Mouse (Mus musculus): ENCODE data around the gene Ttc19.

Ttc19 gene

DNA sequence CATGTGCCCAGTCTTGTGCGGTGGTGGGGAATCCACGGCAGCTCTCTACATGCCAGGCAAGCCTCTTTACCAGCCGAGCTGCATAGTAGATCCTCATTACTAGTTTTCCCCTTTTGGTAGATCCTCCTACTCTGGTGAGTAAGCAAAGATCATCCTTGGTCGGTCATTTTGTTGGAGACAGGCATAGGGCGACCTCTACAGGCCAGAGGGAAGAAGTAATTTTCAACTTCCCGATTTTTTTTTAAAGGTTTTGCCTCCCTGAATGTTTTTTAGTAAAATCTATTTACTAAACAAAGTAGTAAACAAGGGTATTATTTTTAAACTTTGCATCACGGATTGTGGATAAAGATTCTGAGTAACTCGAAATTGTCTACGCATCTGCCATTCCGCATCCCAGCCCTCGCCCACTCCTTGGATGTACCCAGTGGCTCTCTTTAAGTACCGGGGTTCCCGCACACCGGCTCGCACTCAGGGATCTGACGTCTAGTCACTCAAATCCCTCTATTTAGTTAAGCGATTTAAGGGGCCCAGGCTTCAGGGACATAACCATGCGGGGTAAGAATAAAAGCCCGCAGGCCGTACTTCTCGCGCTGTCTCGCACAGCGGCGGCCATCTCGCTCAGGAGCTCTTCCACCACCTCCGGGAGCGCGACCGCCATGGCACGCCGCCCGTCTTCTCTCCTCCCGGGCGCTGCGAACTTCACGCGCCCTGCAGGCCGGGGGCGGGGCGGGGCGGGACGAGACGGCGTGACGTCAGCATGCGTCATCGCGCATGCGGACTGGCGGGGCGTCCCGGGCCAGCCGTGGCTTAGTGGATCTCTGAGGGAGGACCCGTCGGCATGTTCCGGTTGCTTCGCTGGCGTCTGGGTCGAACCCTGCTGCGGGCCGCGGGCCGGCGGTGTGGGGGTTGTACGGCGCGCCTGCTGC is at the start of gene Ttc19, which contains the start of gene Zswim7:
Gene Ttc19 (plus strand): TSS at position 799 of the 926 bp plus-strand sequence.
Gene Zswim7 (minus strand): TSS at position 701 of the 926 bp plus-strand sequence.
- peak; percentile 87 for DNase-seq (ENCODE audit: low read depth, low spot score)

DNA sequence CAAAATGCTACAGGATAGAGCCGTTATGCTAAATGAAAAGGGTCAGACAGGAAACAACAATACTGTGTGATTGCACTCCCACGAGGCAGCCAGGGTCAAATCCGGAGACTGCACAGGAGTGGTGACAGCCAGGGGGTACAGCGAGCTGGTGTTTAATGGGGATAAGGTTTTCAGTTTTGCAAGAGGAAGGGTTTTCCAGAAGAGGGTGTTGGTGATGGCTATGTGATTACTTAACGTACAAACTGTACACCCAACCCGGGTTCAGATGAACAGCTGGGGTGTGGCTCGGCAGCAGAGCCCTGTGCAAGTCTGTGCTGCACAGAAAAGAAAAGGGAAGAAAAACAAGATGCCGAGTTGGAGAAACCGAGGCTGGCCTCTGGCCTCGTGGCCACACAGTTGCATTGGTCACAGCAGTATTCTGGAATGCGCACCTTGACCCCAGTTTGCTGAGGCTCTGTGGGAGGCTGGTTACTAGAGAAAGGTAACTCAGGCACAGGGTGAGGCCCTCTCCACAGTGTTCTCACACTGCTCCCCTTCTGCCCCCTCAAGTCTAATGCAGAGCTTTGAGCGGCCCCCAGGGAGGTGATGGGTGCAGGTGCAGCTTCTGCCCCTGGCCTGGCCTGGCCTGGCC is 40.5 kb upstream of the Ttc19 start:
- no peak for DNase-seq (ENCODE audit: low read depth, low spot score)

DNA sequence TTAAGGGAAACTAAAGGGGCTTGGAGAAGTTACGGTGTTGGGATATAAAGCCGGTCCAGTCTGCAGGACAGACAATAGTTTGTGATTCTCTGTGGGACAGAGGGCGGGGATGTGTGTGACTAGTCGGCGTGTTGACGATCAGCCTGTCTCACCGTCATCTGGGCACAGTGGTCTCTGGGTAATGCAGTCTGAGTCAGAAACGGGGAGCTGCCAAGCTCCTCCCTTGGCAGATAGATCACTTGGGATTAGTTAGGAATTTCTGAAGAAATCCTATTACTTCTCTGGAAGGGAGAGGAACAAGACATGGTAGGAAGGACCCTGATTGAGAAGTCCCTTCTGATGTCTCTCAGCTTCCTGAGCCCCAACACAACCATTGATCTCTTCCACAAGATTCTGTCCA is 37.4 kb upstream of the Ttc19 start:
- DNase-seq (ENCODE audit: low read depth, low spot score), result no peak

DNA sequence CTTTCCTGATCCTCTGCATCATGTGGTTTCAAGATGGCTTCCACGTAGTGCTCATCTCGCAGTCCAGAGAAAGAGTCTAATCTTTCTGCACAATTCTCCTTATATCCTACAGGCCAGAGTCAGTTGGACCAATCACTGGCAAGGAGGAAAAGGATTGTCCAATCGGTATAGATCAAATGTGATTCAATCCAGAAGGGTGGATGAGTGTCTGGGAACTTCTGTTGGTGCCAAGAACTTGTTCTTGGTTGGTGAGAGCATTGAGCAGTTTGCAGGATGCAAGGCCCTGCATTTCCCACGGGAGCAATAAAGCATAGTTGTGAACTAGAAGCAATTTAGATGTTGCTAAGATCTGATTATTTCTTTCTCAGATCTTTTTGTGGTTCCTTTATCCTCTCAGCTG is 36.8 kb upstream of the Ttc19 start:
- no peak for DNase-seq (ENCODE audit: low read depth, low spot score)

DNA sequence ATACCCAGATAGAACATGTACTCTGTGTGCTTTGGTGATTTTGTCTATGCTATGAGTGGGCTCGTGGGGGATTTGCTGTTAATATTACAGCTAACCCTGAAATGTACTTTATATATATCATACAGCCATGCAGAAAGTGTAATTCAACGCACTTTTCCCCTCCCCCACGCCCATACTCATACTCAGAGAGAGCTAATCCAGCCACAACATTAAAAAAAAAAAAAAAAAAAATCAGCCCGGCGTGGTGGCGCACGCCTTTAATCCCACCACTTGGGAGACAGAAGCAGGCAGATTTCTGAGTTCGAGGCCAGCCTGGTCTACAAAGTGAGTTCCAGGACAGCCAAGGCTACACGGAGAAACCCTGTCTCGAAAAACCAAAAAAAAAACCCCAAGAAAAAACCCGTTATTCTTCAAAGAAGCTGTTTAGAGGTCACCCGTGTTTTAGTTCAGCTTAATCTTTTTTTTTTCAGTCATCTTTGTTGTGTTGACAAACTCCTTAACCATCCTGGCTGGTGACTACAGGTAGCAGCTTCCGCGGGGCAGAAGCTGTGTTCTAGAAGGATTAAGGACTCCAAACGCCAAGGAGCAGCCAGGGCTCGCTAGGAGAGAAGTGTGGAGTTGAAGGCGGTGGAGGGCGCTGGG is 33.4 kb upstream of the Ttc19 start:
- no peak for DNase-seq (ENCODE audit: low read depth, low spot score)

DNA sequence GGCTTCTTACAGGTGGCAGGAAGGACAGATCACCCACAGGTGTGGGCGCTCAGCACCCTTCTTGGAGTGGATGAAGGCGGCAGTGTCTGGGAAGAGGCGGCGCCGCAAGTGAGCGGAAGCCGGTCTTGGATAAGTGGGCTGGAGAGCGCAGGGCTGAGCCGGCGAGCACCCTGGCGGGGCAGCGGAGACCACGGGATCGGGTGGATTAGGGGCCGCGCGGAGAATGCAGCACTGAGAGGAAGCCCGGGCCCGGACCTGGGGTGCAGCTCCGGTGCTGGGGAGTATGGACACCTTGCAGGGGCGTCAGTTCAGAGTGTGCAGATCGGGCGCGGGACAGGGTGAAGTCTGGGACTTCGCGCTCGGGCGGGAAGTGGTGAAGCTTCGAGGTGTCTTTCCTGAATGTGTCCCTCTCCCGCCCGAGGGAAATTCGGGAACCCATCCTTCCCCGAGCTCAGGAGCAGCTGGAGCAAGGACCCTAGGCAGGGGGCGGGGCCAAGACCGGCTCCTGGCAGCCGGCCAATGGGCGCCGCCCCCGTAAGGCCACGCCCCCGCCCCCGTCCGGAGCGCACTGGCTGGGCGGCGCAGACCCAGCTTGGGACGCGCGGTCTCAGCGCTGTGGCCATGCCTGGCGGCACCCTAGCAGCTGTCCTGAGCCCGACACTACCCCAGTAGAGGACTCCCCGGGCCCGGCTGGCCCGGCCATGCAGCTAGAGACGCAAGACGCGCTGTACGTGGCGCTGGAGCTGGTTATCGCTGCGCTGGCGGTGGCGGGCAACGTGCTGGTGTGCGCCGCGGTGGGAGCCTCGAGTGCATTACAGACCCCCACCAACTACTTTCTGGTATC is 32.6 kb upstream of the Ttc19 start, which contains the start of gene Adora2b:
Gene Adora2b (plus strand): TSS at position 584 of the 844 bp plus-strand sequence.
- no peak for DNase-seq (ENCODE audit: low read depth, low spot score)

DNA sequence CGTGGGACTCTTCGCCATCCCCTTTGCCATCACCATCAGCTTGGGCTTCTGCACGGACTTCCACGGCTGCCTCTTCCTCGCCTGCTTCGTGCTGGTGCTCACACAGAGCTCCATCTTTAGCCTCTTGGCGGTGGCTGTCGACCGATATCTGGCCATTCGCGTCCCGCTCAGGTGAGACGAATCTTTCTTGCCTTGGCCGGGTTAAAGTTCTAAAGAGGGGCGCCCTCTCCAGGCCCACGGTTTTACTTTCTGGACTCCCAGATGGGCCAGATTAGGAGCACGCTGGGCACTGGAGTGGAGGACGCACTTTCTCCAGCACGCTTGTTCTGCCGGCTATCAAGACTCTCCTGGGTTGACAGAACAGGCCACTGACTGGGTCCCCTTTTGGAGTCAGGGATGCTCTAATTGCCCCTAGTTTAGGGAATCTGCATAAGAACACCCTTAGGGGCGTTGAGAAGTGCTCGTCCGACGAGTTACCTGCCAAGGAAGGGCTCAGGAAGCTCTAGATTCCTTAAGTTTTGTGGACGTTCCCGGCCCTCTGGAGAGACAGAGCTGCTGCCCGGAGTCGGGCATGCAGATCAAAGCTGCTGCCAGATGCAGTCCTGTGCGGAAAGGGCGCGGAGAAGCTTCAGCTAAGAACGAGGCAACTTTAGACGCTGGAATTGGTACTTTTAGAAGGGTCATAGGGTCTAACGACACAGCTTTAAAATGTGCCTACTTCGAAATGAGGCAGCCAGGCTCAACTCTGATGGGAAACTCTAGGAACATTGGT is 31.8 kb upstream of the Ttc19 start:
- DNase-seq (ENCODE audit: low read depth, low spot score), result no peak

DNA sequence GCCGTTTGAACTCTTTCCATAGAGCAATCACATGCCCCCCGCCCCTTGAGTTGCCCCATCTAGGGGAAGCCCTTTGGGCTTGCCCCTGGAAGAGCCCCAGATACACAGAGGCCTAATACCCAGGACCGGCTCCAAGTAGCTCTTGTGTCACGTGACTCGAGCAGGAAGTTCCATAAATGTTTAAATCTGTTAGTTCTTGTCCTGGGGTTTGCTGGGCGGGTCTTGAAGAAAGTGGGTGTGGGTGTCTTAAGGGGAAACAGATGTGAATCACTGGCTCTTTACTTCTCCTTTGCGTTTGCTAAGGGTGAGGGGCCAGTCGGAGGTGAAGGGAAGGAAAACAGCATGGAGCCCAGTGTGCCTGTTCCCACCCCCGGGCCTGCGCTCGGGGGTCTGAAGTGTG is 30.2 kb upstream of the Ttc19 start:
- no peak for DNase-seq (ENCODE audit: low read depth, low spot score)

DNA sequence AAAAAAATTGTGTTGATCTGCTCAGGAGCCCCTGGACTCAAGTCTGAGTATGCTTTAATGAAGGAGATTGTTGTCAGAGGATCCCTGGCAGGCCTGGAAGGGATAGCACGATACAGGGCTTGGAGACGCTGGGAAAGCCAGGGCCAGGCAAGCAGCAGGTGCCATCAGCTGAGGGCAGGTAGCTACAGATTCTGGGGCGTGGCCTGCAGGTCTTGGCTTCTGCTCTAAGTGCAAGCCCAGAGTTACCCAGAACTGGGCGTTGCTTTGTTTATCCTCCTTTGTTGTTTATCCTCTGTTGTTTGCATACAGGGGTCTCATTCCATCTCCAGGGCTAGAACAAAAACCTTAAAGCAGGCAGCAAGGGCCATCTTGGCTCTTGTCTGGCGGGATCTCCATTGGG is 27.9 kb upstream of the Ttc19 start:
- DNase-seq (ENCODE audit: low read depth, low spot score), result no peak

DNA sequence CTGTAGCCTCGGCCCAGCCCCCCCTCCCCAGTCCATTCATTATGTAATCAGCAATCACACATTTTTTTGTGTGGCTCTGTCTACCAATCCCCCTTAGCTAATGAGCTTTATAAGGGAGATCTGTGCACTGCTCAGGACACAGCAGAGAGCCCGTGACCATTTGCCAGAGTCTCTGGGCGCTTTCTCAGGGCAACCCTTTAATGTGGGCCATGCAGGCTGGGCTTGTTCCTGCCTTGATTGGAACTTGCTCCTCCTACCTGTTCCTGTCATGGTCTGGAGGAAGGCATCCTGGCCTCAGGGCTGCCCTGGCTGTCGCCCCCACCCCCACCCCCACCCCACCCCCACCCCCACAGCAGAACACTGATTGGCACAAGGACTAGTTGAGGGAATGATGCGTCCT is 22.1 kb upstream of the Ttc19 start:
- DNase-seq (ENCODE audit: low read depth, low spot score), result no peak

DNA sequence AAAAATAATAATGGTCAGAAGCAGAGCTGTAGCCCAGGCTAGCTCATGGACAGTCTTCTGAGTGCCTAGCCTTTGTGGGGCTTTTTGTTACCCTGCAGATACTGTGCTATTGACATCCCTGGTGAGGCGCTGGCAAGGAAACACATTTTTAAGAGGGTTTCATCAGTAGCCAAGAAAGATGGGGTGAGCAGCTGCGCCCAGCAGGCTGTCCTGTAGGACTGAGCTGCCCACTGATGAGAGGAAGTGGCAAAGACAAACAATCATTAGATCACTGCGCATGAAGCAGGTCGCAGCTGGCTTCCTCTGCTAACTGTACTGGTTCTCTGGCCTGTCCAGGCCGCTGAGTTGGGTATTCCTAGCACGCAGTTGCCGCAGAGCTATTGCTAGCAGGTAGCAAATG is 17.7 kb upstream of the Ttc19 start:
- DNase-seq (ENCODE audit: low read depth, low spot score), result no peak

- no peak for DNase-seq (ENCODE audit: low read depth, low spot score)
Observed at GRCm38 (mm10) chr11:62264018-62264417, 17.3 kb upstream of the Ttc19 start.

DNA sequence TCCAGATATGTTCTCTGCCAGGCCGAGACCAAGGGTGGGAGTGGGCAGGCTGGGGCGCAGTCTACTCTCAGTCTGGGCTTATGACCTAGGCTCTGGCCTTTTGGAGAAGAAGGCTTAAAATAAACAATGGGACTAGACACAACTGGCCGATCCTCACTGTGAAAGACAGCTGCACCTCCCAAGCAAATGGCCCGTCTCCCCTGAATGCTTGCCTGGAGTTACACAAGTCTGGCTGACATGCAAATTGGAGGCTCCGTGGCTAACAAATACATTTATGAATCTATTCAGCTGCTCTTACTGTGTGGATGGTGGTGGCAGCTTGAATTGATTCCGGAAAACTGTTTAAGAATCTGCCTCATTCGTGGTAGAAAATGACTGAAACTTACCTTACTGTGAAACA is 15.6 kb upstream of the Ttc19 start:
- DNase-seq (ENCODE audit: low read depth, low spot score), result no peak

- DNase-seq (ENCODE audit: low read depth, low spot score), result no peak
Observed at GRCm38 (mm10) chr11:62266466-62267214, 14.6 kb upstream of the Ttc19 start.

GRCm38 (mm10) chr11:62268381-62268780 is 12.9 kb upstream of the Ttc19 start:
- no peak for DNase-seq (ENCODE audit: low read depth, low spot score)

GRCm38 (mm10) chr11:62269097-62269496 is 12.2 kb upstream of the Ttc19 start:
- DNase-seq (ENCODE audit: low read depth, low spot score), result no peak

DNA sequence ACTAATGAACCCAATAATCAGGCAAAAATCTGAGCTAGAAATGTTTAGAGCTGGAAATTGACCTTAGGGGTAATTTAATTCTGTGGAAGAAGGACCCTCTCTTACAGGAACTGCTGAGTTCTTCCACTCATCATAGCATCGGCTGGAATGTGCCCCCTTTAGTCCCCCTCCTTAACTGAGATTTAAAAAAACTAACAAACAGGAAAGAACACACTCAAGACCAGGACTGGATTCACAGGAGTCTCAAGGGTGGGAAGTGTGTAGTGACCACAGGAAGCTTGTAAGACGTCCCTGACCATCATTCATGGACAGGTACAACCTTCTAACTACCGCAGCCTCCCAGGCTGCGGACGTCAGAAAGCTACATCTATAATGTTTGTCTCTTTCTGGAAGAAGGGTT is 10.4 kb upstream of the Ttc19 start:
- DNase-seq (ENCODE audit: low read depth, low spot score), result no peak

- no peak for DNase-seq (ENCODE audit: low read depth, low spot score)
Observed at GRCm38 (mm10) chr11:62277086-62277485, 4.2 kb upstream of the Ttc19 start.

DNA sequence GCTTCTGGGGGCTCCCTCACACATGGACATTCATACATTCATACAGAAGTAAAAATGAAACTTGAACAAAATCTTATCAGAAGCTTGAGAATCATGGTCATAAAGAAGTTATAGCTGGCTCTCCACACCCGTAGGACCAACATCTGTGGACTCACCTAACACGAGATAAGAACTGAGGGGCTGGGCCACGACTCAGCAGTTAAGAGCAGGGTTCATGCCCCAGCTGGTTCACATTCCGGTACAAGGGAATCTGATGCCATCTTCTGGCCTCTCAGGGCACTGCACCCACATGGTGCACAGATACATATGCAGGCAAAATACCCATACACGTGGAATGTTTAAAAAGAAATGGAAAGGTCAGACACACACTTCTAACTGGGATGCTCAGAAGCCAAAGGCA is 3.2 kb upstream of the Ttc19 start:
- peak; percentile 75 for DNase-seq (ENCODE audit: low read depth, low spot score)

- DNase-seq (ENCODE audit: low read depth, low spot score), result peak; percentile 43
Observed at GRCm38 (mm10) chr11:62281601-62281997, 326 bp downstream of the Ttc19 start.

All from c-Kit-negative CD71-positive TER-119-positive erythroid progenitor cells, embryonic 14.5 days (primary cell).